Comparison of ENCODE assay signal across 14 mouse cellular contexts in the genomic region with DNA sequence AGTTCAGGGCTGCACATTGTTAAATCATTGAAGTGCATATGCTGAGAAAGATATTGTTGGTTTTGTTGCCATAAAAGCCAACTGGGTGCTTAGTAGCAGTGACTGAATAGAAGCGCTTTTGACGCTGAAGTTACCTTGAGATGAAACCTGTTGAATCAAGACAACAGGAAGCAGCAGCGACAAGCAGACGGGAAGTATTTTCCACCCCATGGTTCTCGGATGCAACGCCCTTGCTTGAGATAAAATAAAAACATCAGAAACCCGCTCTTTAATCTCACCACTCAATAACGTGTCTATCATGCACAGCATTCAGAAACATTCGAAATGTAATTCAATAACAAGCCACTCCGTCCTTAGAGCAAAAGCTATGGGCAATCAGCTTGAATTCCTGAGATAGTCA. TPM values are rescaled to one million over a fixed set of nuclear protein-coding genes. Genes with fewer than 3 reads are reported as not detected.
"Had no signal": no experiment of that assay in that cellular context is flagged by ENCODE, and none has a peak within 500 bp of the region (broad histone marks: within the 10 kb centered on the region; RNA-seq: fewer than 3 reads in every experiment).

No protein-coding gene starts in this region.

- H3K4me2 ChIP-seq: liver, embryonic 13.5 days; midbrain, embryonic 11.5 days; neural tube, embryonic 12.5 days; neural tube, embryonic 15.5 days had no signal

- H3K9ac ChIP-seq: liver, embryonic 13.5 days; neural tube, embryonic 12.5 days; neural tube, embryonic 15.5 days had no signal

- H3K27me3 ChIP-seq: liver, embryonic 13.5 days; neural tube, embryonic 12.5 days; neural tube, embryonic 15.5 days had no signal

- H3K36me3 ChIP-seq: liver, embryonic 13.5 days; neural tube, embryonic 12.5 days; neural tube, embryonic 15.5 days had no signal

- H3K4me3 ChIP-seq: liver, embryonic 13.5 days; neural tube, embryonic 12.5 days; neural tube, embryonic 15.5 days had no signal

- H3K9me3 ChIP-seq: liver, embryonic 13.5 days; neural tube, embryonic 12.5 days; neural tube, embryonic 15.5 days had no signal

- H3K4me1 ChIP-seq: liver, embryonic 13.5 days; neural tube, embryonic 12.5 days; neural tube, embryonic 15.5 days had no signal

- H3K27ac ChIP-seq: liver, embryonic 13.5 days; neural tube, embryonic 12.5 days; neural tube, embryonic 15.5 days; stomach, postnatal 0 days had no signal

- DNase-seq: kidney, postnatal 4 days; liver, embryonic 13.5 days; lung, adult 2 months; lung, postnatal 14 days; lung, postnatal 4 days; midbrain, embryonic 14.5 days; thymus, adult 2 months; thymus, postnatal 14 days; thymus, postnatal 4 days had no signal

RNA-seq across cellular contexts. Expression of gene Prg4, which starts 0.6 kb away (rescaled TPM):
- polyA plus RNA-seq: small intestine, adult 2 months had no signal
